Mouse (Mus musculus): ENCODE results near the gene Inpp1. TPM values are rescaled to one million over a fixed set of nuclear protein-coding genes. Genes with fewer than 3 reads are reported as not detected.

The Inpp1 gene
- polyA plus RNA-seq, 1 experiment from 2014 or later = 12.0 TPM

GRCm38 (mm10) chr1:52758174-52758573, 59.3 kb downstream of the Inpp1 start:
- no peak for ATAC-seq (ENCODE audit: low FRiP score, low TSS enrichment)

GRCm38 (mm10) chr1:52754331-52754730, 63.2 kb downstream of the Inpp1 start:
- Histone ChIP-seq H3K4me2 (replicated peaks; ENCODE audit: low read depth, low read length) (no peak overlapping the region), H3K9me3 (ENCODE audit: control insufficient read depth, low read length) (no peaks in the 10 kb centered on the region), H3K9ac (ENCODE audit: low read depth, low read length) (no peak overlapping the region), H3K4me3 (ENCODE audit: low read length) (no peak overlapping the region), H3K27me3 (ENCODE audit: control insufficient read depth, insufficient read depth, low read length) (no peaks in the 10 kb centered on the region), H3K4me1 (ENCODE audit: control insufficient read depth, insufficient read depth, low read length) (no peaks in the 10 kb centered on the region), H3K36me3 (ENCODE audit: control insufficient read depth, insufficient read depth, low read length) (no peaks in the 10 kb centered on the region), H3K27ac (ENCODE audit: low read depth, low read length) (no peak overlapping the region)
- no peak for ATAC-seq (ENCODE audit: low FRiP score, low TSS enrichment)
- WGBS = 100% methylated on average over 1 of the region's 1 CpGs

More at GRCm38 (mm10) chr1:52758174-52758573, 59.3 kb downstream of the Inpp1 start:
- WGBS = 63% methylated on average over 1 of the region's 1 CpGs
- H3K4me3 ChIP-seq (ENCODE audit: low read length) = no peak overlapping the region
- no peaks in the 10 kb centered on the region for H3K9me3 ChIP-seq (ENCODE audit: control insufficient read depth, low read length)
- H3K4me2 ChIP-seq (replicated peaks; ENCODE audit: low read depth, low read length) = no peak overlapping the region
- H3K36me3 ChIP-seq (ENCODE audit: control insufficient read depth, insufficient read depth, low read length) = no peaks in the 10 kb centered on the region
- no peaks in the 10 kb centered on the region for H3K4me1 ChIP-seq (ENCODE audit: control insufficient read depth, insufficient read depth, low read length)
- H3K27me3 ChIP-seq (ENCODE audit: control insufficient read depth, insufficient read depth, low read length) = no peaks in the 10 kb centered on the region
- no peak overlapping the region for H3K9ac ChIP-seq (ENCODE audit: low read depth, low read length)
- no peak overlapping the region for H3K27ac ChIP-seq (ENCODE audit: low read depth, low read length)

GRCm38 (mm10) chr1:52753828-52754227, 63.7 kb downstream of the Inpp1 start:
- WGBS = 91% methylated on average over 2 of the region's 2 CpGs

DNA sequence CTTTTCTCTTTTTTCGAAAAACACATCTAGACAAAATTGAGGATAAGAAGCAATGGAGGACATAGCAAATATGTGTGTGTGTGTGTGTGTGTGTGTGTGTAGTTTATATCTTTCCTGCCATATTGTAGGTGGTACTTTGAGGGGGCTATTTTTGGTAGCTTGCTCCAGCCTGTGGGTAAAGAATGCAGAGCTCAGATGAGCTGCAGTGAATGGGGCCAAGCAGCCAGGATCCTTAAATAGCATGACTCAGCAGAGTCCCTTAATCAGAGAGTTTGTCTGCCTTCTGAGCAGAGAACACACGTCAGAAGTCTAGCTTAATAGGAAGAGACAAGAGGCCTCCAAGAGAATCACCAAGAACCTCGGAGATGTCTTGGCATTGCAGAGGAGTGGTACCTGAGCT, 64.8 kb downstream of the Inpp1 start:
- Histone ChIP-seq H3K9me3 (ENCODE audit: control insufficient read depth, low read length) (no peaks in the 10 kb centered on the region), H3K27me3 (ENCODE audit: control insufficient read depth, insufficient read depth, low read length) (no peaks in the 10 kb centered on the region), H3K4me1 (ENCODE audit: control insufficient read depth, insufficient read depth, low read length) (no peaks in the 10 kb centered on the region), H3K36me3 (ENCODE audit: control insufficient read depth, insufficient read depth, low read length) (no peaks in the 10 kb centered on the region), H3K27ac (ENCODE audit: low read depth, low read length) (no peak overlapping the region), H3K4me2 (replicated peaks; ENCODE audit: low read depth, low read length) (no peak overlapping the region), H3K4me3 (ENCODE audit: low read length) (no peak overlapping the region), H3K9ac (ENCODE audit: low read depth, low read length) (no peak overlapping the region)
- ATAC-seq (ENCODE audit: low FRiP score, low TSS enrichment) = no peak
- WGBS = 77% methylated on average over 3 of the region's 3 CpGs

More at GRCm38 (mm10) chr1:52753828-52754227, 63.7 kb downstream of the Inpp1 start:
- no peaks in the 10 kb centered on the region for H3K4me1 ChIP-seq (ENCODE audit: control insufficient read depth, insufficient read depth, low read length)
- no peak overlapping the region for H3K4me2 ChIP-seq (replicated peaks; ENCODE audit: low read depth, low read length)
- no peaks in the 10 kb centered on the region for H3K9me3 ChIP-seq (ENCODE audit: control insufficient read depth, low read length)
- H3K4me3 ChIP-seq (ENCODE audit: low read length) = no peak overlapping the region
- H3K27ac ChIP-seq (ENCODE audit: low read depth, low read length) = no peak overlapping the region
- H3K9ac ChIP-seq (ENCODE audit: low read depth, low read length) = no peak overlapping the region
- H3K27me3 ChIP-seq (ENCODE audit: control insufficient read depth, insufficient read depth, low read length) = no peaks in the 10 kb centered on the region
- H3K36me3 ChIP-seq (ENCODE audit: control insufficient read depth, insufficient read depth, low read length) = no peaks in the 10 kb centered on the region
- no peak for ATAC-seq (ENCODE audit: low FRiP score, low TSS enrichment)

- no peak overlapping the region for H3K9ac ChIP-seq (ENCODE audit: low read depth, low read length)
- no peak overlapping the region for H3K4me2 ChIP-seq (replicated peaks; ENCODE audit: low read depth, low read length)
- WGBS = 75% methylated on average over 1 of the region's 1 CpGs
- no peak overlapping the region for H3K4me3 ChIP-seq (ENCODE audit: low read length)
- no peaks in the 10 kb centered on the region for H3K36me3 ChIP-seq (ENCODE audit: control insufficient read depth, insufficient read depth, low read length)
- H3K27me3 ChIP-seq (ENCODE audit: control insufficient read depth, insufficient read depth, low read length) = no peaks in the 10 kb centered on the region
- H3K27ac ChIP-seq (ENCODE audit: low read depth, low read length) = no peak overlapping the region
- H3K9me3 ChIP-seq (ENCODE audit: control insufficient read depth, low read length) = no peaks in the 10 kb centered on the region
- H3K4me1 ChIP-seq (ENCODE audit: control insufficient read depth, insufficient read depth, low read length) = no peaks in the 10 kb centered on the region
- ATAC-seq (ENCODE audit: low FRiP score, low TSS enrichment) = no peak
Measured at GRCm38 (mm10) chr1:52751634-52752033, 65.9 kb downstream of the Inpp1 start.

GRCm38 (mm10) chr1:52749978-52750377, 67.5 kb downstream of the Inpp1 start:
- Histone ChIP-seq H3K27ac (ENCODE audit: low read depth, low read length) (no peak overlapping the region), H3K27me3 (ENCODE audit: control insufficient read depth, insufficient read depth, low read length) (no peaks in the 10 kb centered on the region), H3K9ac (ENCODE audit: low read depth, low read length) (no peak overlapping the region), H3K36me3 (ENCODE audit: control insufficient read depth, insufficient read depth, low read length) (no peaks in the 10 kb centered on the region), H3K4me2 (replicated peaks; ENCODE audit: low read depth, low read length) (no peak overlapping the region), H3K4me3 (ENCODE audit: low read length) (no peak overlapping the region), H3K4me1 (ENCODE audit: control insufficient read depth, insufficient read depth, low read length) (no peaks in the 10 kb centered on the region), H3K9me3 (ENCODE audit: control insufficient read depth, low read length) (no peaks in the 10 kb centered on the region)
- ATAC-seq (ENCODE audit: low FRiP score, low TSS enrichment) = no peak
- WGBS = 88% methylated on average over 1 of the region's 1 CpGs

- no peak for ATAC-seq (ENCODE audit: low FRiP score, low TSS enrichment)
Measured at GRCm38 (mm10) chr1:52748260-52748659, 69.2 kb downstream of the Inpp1 start.

GRCm38 (mm10) chr1:52742567-52742966, 74.9 kb downstream of the Inpp1 start:
- no peaks in the 10 kb centered on the region for H3K4me1 ChIP-seq (ENCODE audit: control insufficient read depth, insufficient read depth, low read length)
- H3K9me3 ChIP-seq (ENCODE audit: control insufficient read depth, low read length) = no peaks in the 10 kb centered on the region
- no peaks in the 10 kb centered on the region for H3K36me3 ChIP-seq (ENCODE audit: control insufficient read depth, insufficient read depth, low read length)
- H3K27ac ChIP-seq (ENCODE audit: low read depth, low read length) = no peak overlapping the region
- ATAC-seq (ENCODE audit: low FRiP score, low TSS enrichment) = no peak
- 93% methylated on average over 5 of the region's 5 CpGs for WGBS
- H3K4me2 ChIP-seq (replicated peaks; ENCODE audit: low read depth, low read length) = no peak overlapping the region
- no peak overlapping the region for H3K9ac ChIP-seq (ENCODE audit: low read depth, low read length)
- H3K27me3 ChIP-seq (ENCODE audit: control insufficient read depth, insufficient read depth, low read length) = no peaks in the 10 kb centered on the region
- H3K4me3 ChIP-seq (ENCODE audit: low read length) = no peak overlapping the region

More at GRCm38 (mm10) chr1:52748260-52748659, 69.2 kb downstream of the Inpp1 start:
- Histone ChIP-seq H3K4me3 (ENCODE audit: low read length) (no peak overlapping the region), H3K9ac (ENCODE audit: low read depth, low read length) (no peak overlapping the region), H3K27ac (ENCODE audit: low read depth, low read length) (no peak overlapping the region), H3K9me3 (ENCODE audit: control insufficient read depth, low read length) (no peaks in the 10 kb centered on the region), H3K27me3 (ENCODE audit: control insufficient read depth, insufficient read depth, low read length) (no peaks in the 10 kb centered on the region), H3K36me3 (ENCODE audit: control insufficient read depth, insufficient read depth, low read length) (no peaks in the 10 kb centered on the region), H3K4me2 (replicated peaks; ENCODE audit: low read depth, low read length) (no peak overlapping the region), H3K4me1 (ENCODE audit: control insufficient read depth, insufficient read depth, low read length) (no peaks in the 10 kb centered on the region)
- 18% methylated on average over 3 of the region's 3 CpGs for WGBS
